Mouse (Mus musculus): ENCODE measurements around the gene Parp4. TPM values are rescaled to one million over a fixed set of nuclear protein-coding genes. Genes with fewer than 3 reads are reported as not detected.

Gene Parp4
- polyA plus RNA-seq, 1 experiment from 2014 or later = 2.1 TPM

GRCm38 (mm10) chr14:56594811-56595210 lies 19.4 kb downstream of the Parp4 start:
- ATAC-seq (ENCODE audit: low read depth) = no peak
- Histone ChIP-seq H3K27ac (ENCODE audit: low read length) (no peak overlapping the region), H3K36me3 (ENCODE audit: control insufficient read depth, insufficient read depth) (no peaks in the 10 kb centered on the region; the same call in none of the 2 replicates)

GRCm38 (mm10) chr14:56598759-56599158 lies 23.3 kb downstream of the Parp4 start:
- Histone ChIP-seq H3K9me3 (replicated peaks; ENCODE audit: control insufficient read depth, low read length) (no peaks in the 10 kb centered on the region), H3K27me3 (ENCODE audit: control insufficient read depth, insufficient read depth, low read depth, low read length) (no peaks in the 10 kb centered on the region)
- WGBS (ENCODE audit: insufficient replicate concordance) = 47% methylated on average over 6 of the region's 6 CpGs

More at GRCm38 (mm10) chr14:56594811-56595210, 19.4 kb downstream of the Parp4 start:
- 63% methylated on average over 1 of the region's 1 CpGs for WGBS (ENCODE audit: insufficient replicate concordance)
- no peaks in the 10 kb centered on the region for H3K27me3 ChIP-seq (ENCODE audit: control insufficient read depth, insufficient read depth, low read depth, low read length)
- no peak overlapping the region for H3K4me2 ChIP-seq (ENCODE audit: low read depth, low read length)
- no peak overlapping the region for H3K9ac ChIP-seq (ENCODE audit: low read depth, low read length)
- no peak overlapping the region for H3K4me3 ChIP-seq (ENCODE audit: low read depth, low read length)
- no peaks in the 10 kb centered on the region for H3K9me3 ChIP-seq (replicated peaks; ENCODE audit: control insufficient read depth, low read length)
- H3K4me1 ChIP-seq (ENCODE audit: control insufficient read depth, low read depth, low read length) = no peaks in the 10 kb centered on the region

GRCm38 (mm10) chr14:56602069-56602468 lies 26.6 kb downstream of the Parp4 start:
- Histone ChIP-seq H3K36me3 (ENCODE audit: control insufficient read depth, insufficient read depth) (no peaks in the 10 kb centered on the region; the same call in none of the 2 replicates), H3K27me3 (ENCODE audit: control insufficient read depth, insufficient read depth, low read depth, low read length) (no peaks in the 10 kb centered on the region), H3K4me2 (ENCODE audit: low read depth, low read length) (no peak overlapping the region), H3K9me3 (replicated peaks; ENCODE audit: control insufficient read depth, low read length) (no peaks in the 10 kb centered on the region), H3K4me3 (ENCODE audit: low read depth, low read length) (no peak overlapping the region), H3K9ac (ENCODE audit: low read depth, low read length) (no peak overlapping the region), H3K27ac (ENCODE audit: low read length) (no peak overlapping the region), H3K4me1 (ENCODE audit: control insufficient read depth, low read depth, low read length) (no peaks in the 10 kb centered on the region)
- ATAC-seq (ENCODE audit: low read depth) = no peak
- 77% methylated on average over 9 of the region's 9 CpGs for whole genome bisulfite sequencing (ENCODE audit: insufficient replicate concordance)

More at GRCm38 (mm10) chr14:56598759-56599158, 23.3 kb downstream of the Parp4 start:
- Histone ChIP-seq H3K36me3 (ENCODE audit: control insufficient read depth, insufficient read depth) (no peaks in the 10 kb centered on the region; the same call in none of the 2 replicates), H3K4me2 (ENCODE audit: low read depth, low read length) (no peak overlapping the region), H3K4me3 (ENCODE audit: low read depth, low read length) (no peak overlapping the region), H3K9ac (ENCODE audit: low read depth, low read length) (no peak overlapping the region), H3K27ac (ENCODE audit: low read length) (no peak overlapping the region), H3K4me1 (ENCODE audit: control insufficient read depth, low read depth, low read length) (no peaks in the 10 kb centered on the region)
- ATAC-seq (ENCODE audit: low read depth) = no peak

- Histone ChIP-seq H3K27ac (ENCODE audit: low read length) (no peak overlapping the region), H3K9me3 (replicated peaks; ENCODE audit: control insufficient read depth, low read length) (no peaks in the 10 kb centered on the region), H3K4me3 (ENCODE audit: low read depth, low read length) (no peak overlapping the region), H3K4me2 (ENCODE audit: low read depth, low read length) (no peak overlapping the region), H3K9ac (ENCODE audit: low read depth, low read length) (no peak overlapping the region), H3K36me3 (ENCODE audit: control insufficient read depth, insufficient read depth) (peaks cover 3% of the 10 kb centered on the region; the same call in 1 of the 2 replicates), H3K27me3 (ENCODE audit: control insufficient read depth, insufficient read depth, low read depth, low read length) (no peaks in the 10 kb centered on the region), H3K4me1 (ENCODE audit: control insufficient read depth, low read depth, low read length) (no peaks in the 10 kb centered on the region)
- ATAC-seq (ENCODE audit: low read depth) = no peak
- WGBS (ENCODE audit: insufficient replicate concordance) = 81% methylated on average over 5 of the region's 5 CpGs
Measured at GRCm38 (mm10) chr14:56604438-56604837, 29.0 kb downstream of the Parp4 start.

GRCm38 (mm10) chr14:56605136-56605535 lies 29.7 kb downstream of the Parp4 start:
- H3K36me3 ChIP-seq (ENCODE audit: control insufficient read depth, insufficient read depth) = peaks cover 7% of the 10 kb centered on the region; the same call in 1 of the 2 replicates
- WGBS (ENCODE audit: insufficient replicate concordance) = 59% methylated on average over 4 of the region's 4 CpGs
- no peak for ATAC-seq (ENCODE audit: low read depth)
- H3K27me3 ChIP-seq (ENCODE audit: control insufficient read depth, insufficient read depth, low read depth, low read length) = no peaks in the 10 kb centered on the region
- H3K9me3 ChIP-seq (replicated peaks; ENCODE audit: control insufficient read depth, low read length) = no peaks in the 10 kb centered on the region
- H3K4me3 ChIP-seq (ENCODE audit: low read depth, low read length) = no peak overlapping the region
- no peak overlapping the region for H3K4me2 ChIP-seq (ENCODE audit: low read depth, low read length)
- no peak overlapping the region for H3K9ac ChIP-seq (ENCODE audit: low read depth, low read length)
- H3K4me1 ChIP-seq (ENCODE audit: control insufficient read depth, low read depth, low read length) = no peaks in the 10 kb centered on the region
- H3K27ac ChIP-seq (ENCODE audit: low read length) = no peak overlapping the region

- 65% methylated on average over 3 of the region's 3 CpGs for WGBS (ENCODE audit: insufficient replicate concordance)
- Histone ChIP-seq H3K9me3 (replicated peaks; ENCODE audit: control insufficient read depth, low read length) (no peaks in the 10 kb centered on the region), H3K27me3 (ENCODE audit: control insufficient read depth, insufficient read depth, low read depth, low read length) (no peaks in the 10 kb centered on the region), H3K4me3 (ENCODE audit: low read depth, low read length) (no peak overlapping the region), H3K4me2 (ENCODE audit: low read depth, low read length) (no peak overlapping the region), H3K27ac (ENCODE audit: low read length) (no peak overlapping the region), H3K4me1 (ENCODE audit: control insufficient read depth, low read depth, low read length) (no peaks in the 10 kb centered on the region), H3K36me3 (ENCODE audit: control insufficient read depth, insufficient read depth) (peaks cover 9% of the 10 kb centered on the region; the same call in 1 of the 2 replicates), H3K9ac (ENCODE audit: low read depth, low read length) (no peak overlapping the region)
- ATAC-seq (ENCODE audit: low read depth) = no peak
Measured at GRCm38 (mm10) chr14:56613212-56613611, 37.8 kb downstream of the Parp4 start.

GRCm38 (mm10) chr14:56617470-56617869 lies 42.1 kb downstream of the Parp4 start:
- Histone ChIP-seq H3K9me3 (replicated peaks; ENCODE audit: control insufficient read depth, low read length) (no peaks in the 10 kb centered on the region), H3K4me2 (ENCODE audit: low read depth, low read length) (no peak overlapping the region), H3K4me1 (ENCODE audit: control insufficient read depth, low read depth, low read length) (no peaks in the 10 kb centered on the region), H3K9ac (ENCODE audit: low read depth, low read length) (no peak overlapping the region), H3K36me3 (ENCODE audit: control insufficient read depth, insufficient read depth) (peaks cover 3% of the 10 kb centered on the region; the same call in 1 of the 2 replicates), H3K27me3 (ENCODE audit: control insufficient read depth, insufficient read depth, low read depth, low read length) (no peaks in the 10 kb centered on the region), H3K4me3 (ENCODE audit: low read depth, low read length) (no peak overlapping the region), H3K27ac (ENCODE audit: low read length) (no peak overlapping the region)
- WGBS (ENCODE audit: insufficient replicate concordance) = 61% methylated on average over 1 of the region's 1 CpGs
- no peak for ATAC-seq (ENCODE audit: low read depth)

GRCm38 (mm10) chr14:56620425-56620824 lies 45.0 kb downstream of the Parp4 start:
- Histone ChIP-seq H3K4me1 (ENCODE audit: control insufficient read depth, low read depth, low read length) (no peaks in the 10 kb centered on the region), H3K27ac (ENCODE audit: low read length) (peak overlapping the region; percentile 74), H3K9ac (ENCODE audit: low read depth, low read length) (no peak overlapping the region), H3K27me3 (ENCODE audit: control insufficient read depth, insufficient read depth, low read depth, low read length) (no peaks in the 10 kb centered on the region), H3K4me2 (ENCODE audit: low read depth, low read length) (peak overlapping the region; percentile 27; the same call in 1 of the 2 replicates), H3K36me3 (ENCODE audit: control insufficient read depth, insufficient read depth) (no peaks in the 10 kb centered on the region), H3K4me3 (ENCODE audit: low read depth, low read length) (0 out of 2 replicates have a peak overlapping the region, but pooled peaks have one; percentile 13), H3K9me3 (replicated peaks; ENCODE audit: control insufficient read depth, low read length) (no peaks in the 10 kb centered on the region)
- 65% methylated on average over 8 of the region's 8 CpGs for WGBS (ENCODE audit: insufficient replicate concordance)
- peak; percentile 97 for ATAC-seq (ENCODE audit: low read depth)

GRCm38 (mm10) chr14:56626202-56626601 lies 50.8 kb downstream of the Parp4 start:
- WGBS (ENCODE audit: insufficient replicate concordance) = 59% methylated on average over 4 of the region's 4 CpGs
- peak; percentile 71; the same call in 1 of the 2 replicates for ATAC-seq (ENCODE audit: low read depth)
- H3K9me3 ChIP-seq (replicated peaks; ENCODE audit: control insufficient read depth, low read length) = no peaks in the 10 kb centered on the region

More at GRCm38 (mm10) chr14:56626202-56626601, 50.8 kb downstream of the Parp4 start:
- peaks cover 4% of the 10 kb centered on the region for H3K36me3 ChIP-seq (ENCODE audit: control insufficient read depth, insufficient read depth)
- no peak overlapping the region for H3K9ac ChIP-seq (ENCODE audit: low read depth, low read length)
- H3K27me3 ChIP-seq (ENCODE audit: control insufficient read depth, insufficient read depth, low read depth, low read length) = no peaks in the 10 kb centered on the region
- H3K4me2 ChIP-seq (ENCODE audit: low read depth, low read length) = no peak overlapping the region
- H3K4me3 ChIP-seq (ENCODE audit: low read depth, low read length) = no peak overlapping the region
- no peak overlapping the region for H3K27ac ChIP-seq (ENCODE audit: low read length)
- H3K4me1 ChIP-seq (ENCODE audit: control insufficient read depth, low read depth, low read length) = no peaks in the 10 kb centered on the region
